Mouse (Mus musculus): ENCODE measurements around the gene Immp2l. TPM values are rescaled to one million over a fixed set of nuclear protein-coding genes. Genes with fewer than 3 reads are reported as not detected.

Immp2l gene
- polyA plus RNA-seq, 1 experiment from 2014 or later, result 12.8 TPM

DNA sequence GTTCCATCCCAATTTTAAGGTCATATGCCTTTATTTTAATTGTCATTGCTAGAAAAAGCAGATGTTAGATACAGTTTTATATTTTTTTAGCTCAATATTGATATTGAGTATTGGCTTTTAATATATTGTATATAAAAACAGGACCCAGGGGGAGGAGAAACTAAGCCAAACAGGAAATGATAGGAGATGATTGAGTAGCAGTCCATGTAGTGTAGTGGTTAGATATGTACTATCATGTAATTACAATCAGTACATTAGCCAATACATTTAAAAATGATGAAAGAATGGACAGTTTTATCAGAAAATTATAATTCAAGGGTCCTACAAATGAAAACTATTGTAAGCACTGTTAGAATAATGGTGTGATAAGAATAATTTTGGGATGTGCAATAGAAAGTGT lies 94.5 kb downstream of the Immp2l start:
- H3K4me1 ChIP-seq (replicated peaks; ENCODE audit: control insufficient read depth, insufficient read depth, low read length), result no peaks in the 10 kb centered on the region
- no peak for ATAC-seq (ENCODE audit: low read depth)
- H3K4me3 ChIP-seq (ENCODE audit: low read length), result no peak overlapping the region

DNA sequence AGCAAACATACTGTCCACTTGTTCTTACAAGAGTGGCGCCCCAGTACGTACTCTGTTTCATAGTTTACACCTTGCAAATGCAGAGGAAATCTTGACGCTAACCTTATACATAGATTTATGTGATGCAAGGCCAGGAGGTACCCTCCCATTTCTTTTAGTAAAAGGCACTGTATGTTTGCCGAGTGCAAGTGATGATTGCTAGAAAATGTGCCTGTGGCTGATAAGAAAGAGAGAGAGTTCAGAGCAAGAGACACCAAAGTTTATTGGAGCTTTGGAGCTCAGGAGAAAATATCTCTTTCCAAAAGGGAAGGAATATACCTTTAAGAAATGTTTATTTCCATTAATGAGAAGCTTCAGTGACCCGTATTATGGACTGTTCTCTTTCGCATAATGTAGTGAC lies 95.8 kb downstream of the Immp2l start:
- Histone ChIP-seq H3K9me3 (ENCODE audit: control insufficient read depth, low read length) (no peaks in the 10 kb centered on the region), H3K27ac (ENCODE audit: low read length) (no peak overlapping the region)

More for the DNA sequence above, 94.5 kb downstream of the Immp2l start:
- no peak overlapping the region for H3K27ac ChIP-seq (ENCODE audit: low read length)
- no peaks in the 10 kb centered on the region for H3K36me3 ChIP-seq (ENCODE audit: control insufficient read depth, insufficient read depth, low read length)
- no peak overlapping the region for H3K4me2 ChIP-seq (ENCODE audit: low read depth, low read length)
- H3K9me3 ChIP-seq (ENCODE audit: control insufficient read depth, low read length), result no peaks in the 10 kb centered on the region
- H3K27me3 ChIP-seq (ENCODE audit: control insufficient read depth, insufficient read depth, low read depth, low read length), result no peaks in the 10 kb centered on the region
- H3K9ac ChIP-seq (ENCODE audit: low read length), result no peak overlapping the region

DNA sequence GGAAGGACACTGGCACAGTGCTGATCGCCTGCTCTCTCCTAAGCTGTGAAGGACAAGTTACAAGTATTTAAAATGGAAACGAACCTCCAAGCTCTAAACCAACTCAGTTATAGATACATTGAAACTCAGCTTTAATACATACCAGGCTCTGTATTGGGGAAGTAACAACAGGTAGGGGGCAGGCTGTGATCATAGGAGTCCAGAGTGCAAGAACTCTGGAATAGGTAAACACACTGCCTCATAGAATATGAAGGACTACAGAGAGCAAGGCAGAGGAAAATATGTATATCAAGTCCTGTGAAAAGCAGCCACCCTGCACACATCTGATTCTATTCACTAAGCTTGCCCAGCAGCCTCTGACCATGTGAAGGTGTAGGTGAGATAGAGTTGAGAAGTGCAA lies 99.3 kb downstream of the Immp2l start:
- no peaks in the 10 kb centered on the region for H3K36me3 ChIP-seq (ENCODE audit: control insufficient read depth, insufficient read depth, low read length)
- H3K27ac ChIP-seq (ENCODE audit: low read length), result no peak overlapping the region
- no peaks in the 10 kb centered on the region; the same call in 1 of the 2 replicates for H3K4me1 ChIP-seq (replicated peaks; ENCODE audit: control insufficient read depth, insufficient read depth, low read length)
- H3K9me3 ChIP-seq (ENCODE audit: control insufficient read depth, low read length), result no peaks in the 10 kb centered on the region
- no peak for ATAC-seq (ENCODE audit: low read depth)
- H3K9ac ChIP-seq (ENCODE audit: low read length), result no peak overlapping the region
- H3K27me3 ChIP-seq (ENCODE audit: control insufficient read depth, insufficient read depth, low read depth, low read length), result no peaks in the 10 kb centered on the region
- H3K4me3 ChIP-seq (ENCODE audit: low read length), result no peak overlapping the region
- WGBS, result 85% methylated on average over 2 of the region's 2 CpGs
- H3K4me2 ChIP-seq (ENCODE audit: low read depth, low read length), result no peak overlapping the region

More for the DNA sequence above, 95.8 kb downstream of the Immp2l start:
- Histone ChIP-seq H3K36me3 (ENCODE audit: control insufficient read depth, insufficient read depth, low read length) (no peaks in the 10 kb centered on the region), H3K4me1 (replicated peaks; ENCODE audit: control insufficient read depth, insufficient read depth, low read length) (no peaks in the 10 kb centered on the region), H3K4me3 (ENCODE audit: low read length) (no peak overlapping the region), H3K4me2 (ENCODE audit: low read depth, low read length) (no peak overlapping the region), H3K27me3 (ENCODE audit: control insufficient read depth, insufficient read depth, low read depth, low read length) (no peaks in the 10 kb centered on the region), H3K9ac (ENCODE audit: low read length) (no peak overlapping the region)
- 63% methylated on average over 6 of the region's 6 CpGs for WGBS
- ATAC-seq (ENCODE audit: low read depth), result no peak

DNA sequence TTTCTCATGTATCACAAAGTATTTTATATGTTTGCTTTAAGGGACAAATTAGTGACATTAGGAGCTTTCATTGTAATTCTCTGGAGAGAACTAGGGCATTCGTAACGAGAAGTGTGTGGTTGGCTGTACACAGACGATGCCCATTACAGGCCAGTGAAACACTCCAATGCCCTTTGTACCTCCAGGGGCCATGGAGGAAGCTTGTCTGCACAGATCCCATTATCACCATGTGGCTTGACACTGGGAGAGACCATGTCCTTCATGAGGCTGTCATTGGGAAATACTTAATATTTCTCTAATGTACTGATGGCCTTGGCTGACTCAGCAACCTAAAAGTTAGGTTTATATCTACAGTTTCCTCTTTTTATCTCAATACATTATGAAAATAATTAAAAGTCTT lies 111.0 kb downstream of the Immp2l start:
- H3K4me1 ChIP-seq (replicated peaks; ENCODE audit: control insufficient read depth, insufficient read depth, low read length), result no peaks in the 10 kb centered on the region
- no peak overlapping the region for H3K4me3 ChIP-seq (ENCODE audit: low read length)
- H3K9ac ChIP-seq (ENCODE audit: low read length), result no peak overlapping the region
- no peak for ATAC-seq (ENCODE audit: low read depth)
- no peak overlapping the region for H3K27ac ChIP-seq (ENCODE audit: low read length)
- no peaks in the 10 kb centered on the region for H3K27me3 ChIP-seq (ENCODE audit: control insufficient read depth, insufficient read depth, low read depth, low read length)
- no peak overlapping the region for H3K4me2 ChIP-seq (ENCODE audit: low read depth, low read length)
- WGBS, result 77% methylated on average over 3 of the region's 3 CpGs
- H3K36me3 ChIP-seq (ENCODE audit: control insufficient read depth, insufficient read depth, low read length), result no peaks in the 10 kb centered on the region
- H3K9me3 ChIP-seq (ENCODE audit: control insufficient read depth, low read length), result no peaks in the 10 kb centered on the region

DNA sequence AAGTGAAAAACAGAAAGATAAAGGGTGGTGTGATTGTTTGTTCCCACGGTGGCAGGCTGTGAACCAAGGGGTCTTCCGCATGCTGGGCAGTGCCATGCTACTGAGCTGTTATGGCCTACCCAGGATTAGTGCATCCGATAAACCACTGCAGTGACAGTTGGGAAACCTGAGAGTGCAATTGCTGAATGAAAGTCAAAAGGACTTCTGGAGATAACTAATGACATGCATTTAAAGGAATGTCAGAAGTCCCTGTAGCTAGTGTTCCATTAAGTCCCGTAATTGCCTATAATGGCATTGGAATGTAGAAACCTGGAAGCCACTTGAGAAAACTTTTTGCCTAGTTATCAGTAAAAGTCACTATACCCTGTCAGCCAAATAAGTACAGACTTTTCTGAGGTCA lies 135.7 kb downstream of the Immp2l start:
- ATAC-seq (ENCODE audit: low read depth), result no peak
- Histone ChIP-seq H3K27me3 (ENCODE audit: control insufficient read depth, insufficient read depth, low read depth, low read length) (no peaks in the 10 kb centered on the region), H3K9me3 (ENCODE audit: control insufficient read depth, low read length) (no peaks in the 10 kb centered on the region), H3K4me3 (ENCODE audit: low read length) (no peak overlapping the region), H3K36me3 (ENCODE audit: control insufficient read depth, insufficient read depth, low read length) (no peaks in the 10 kb centered on the region), H3K27ac (ENCODE audit: low read length) (no peak overlapping the region), H3K4me1 (replicated peaks; ENCODE audit: control insufficient read depth, insufficient read depth, low read length) (no peaks in the 10 kb centered on the region), H3K4me2 (ENCODE audit: low read depth, low read length) (no peak overlapping the region), H3K9ac (ENCODE audit: low read length) (no peak overlapping the region)
- 73% methylated on average over 4 of the region's 4 CpGs for WGBS

DNA sequence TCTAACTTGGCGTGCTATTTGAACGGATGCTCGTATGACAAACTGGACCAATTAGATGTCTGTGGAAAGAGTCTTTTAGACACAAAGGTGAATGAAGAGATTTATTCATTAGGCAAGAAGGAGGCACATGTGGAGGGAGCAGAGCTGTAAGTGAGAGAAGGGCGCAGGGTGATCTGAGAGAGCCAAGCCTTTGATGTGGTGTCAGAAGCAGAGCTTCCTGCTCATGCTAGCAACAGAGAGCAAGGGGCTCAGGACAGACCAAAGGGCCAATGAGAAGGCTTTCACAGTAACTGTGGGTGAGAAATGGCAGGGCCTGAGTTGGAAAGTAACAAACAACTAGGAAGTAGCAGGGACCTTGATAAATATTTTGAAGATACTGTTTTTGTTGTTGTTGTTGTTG lies 143.9 kb downstream of the Immp2l start:
- no peak overlapping the region for H3K27ac ChIP-seq (ENCODE audit: low read length)
- ATAC-seq (ENCODE audit: low read depth), result no peak
- H3K9me3 ChIP-seq (ENCODE audit: control insufficient read depth, low read length), result no peaks in the 10 kb centered on the region
- no peak overlapping the region for H3K4me3 ChIP-seq (ENCODE audit: low read length)
- H3K9ac ChIP-seq (ENCODE audit: low read length), result no peak overlapping the region
- no peaks in the 10 kb centered on the region for H3K4me1 ChIP-seq (replicated peaks; ENCODE audit: control insufficient read depth, insufficient read depth, low read length)
- WGBS, result 77% methylated on average over 4 of the region's 4 CpGs
- H3K4me2 ChIP-seq (ENCODE audit: low read depth, low read length), result no peak overlapping the region
- H3K36me3 ChIP-seq (ENCODE audit: control insufficient read depth, insufficient read depth, low read length), result no peaks in the 10 kb centered on the region
- H3K27me3 ChIP-seq (ENCODE audit: control insufficient read depth, insufficient read depth, low read depth, low read length), result no peaks in the 10 kb centered on the region

DNA sequence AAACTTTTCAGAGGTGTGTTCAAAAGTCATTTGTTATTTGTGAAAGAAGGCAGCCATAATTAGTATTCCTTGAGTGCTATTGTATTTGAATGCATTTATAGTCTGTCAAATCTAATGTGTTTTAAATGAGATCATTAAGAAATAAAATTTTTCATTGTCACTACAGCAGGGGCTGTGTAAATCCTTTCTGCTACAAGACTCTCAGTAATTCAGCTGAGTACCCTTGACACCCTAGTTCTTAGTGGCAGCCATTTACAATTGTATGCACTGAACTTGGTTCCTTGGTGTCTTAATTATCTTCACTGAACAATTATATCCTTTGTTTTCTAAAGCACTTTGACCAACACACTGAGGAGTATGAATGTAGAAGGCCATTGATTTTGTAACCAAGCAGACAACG lies 146.2 kb downstream of the Immp2l start:
- no peak for ATAC-seq (ENCODE audit: low read depth)
- H3K9ac ChIP-seq (ENCODE audit: low read length), result no peak overlapping the region
- H3K36me3 ChIP-seq (ENCODE audit: control insufficient read depth, insufficient read depth, low read length), result no peaks in the 10 kb centered on the region
- H3K27ac ChIP-seq (ENCODE audit: low read length), result no peak overlapping the region
- no peaks in the 10 kb centered on the region for H3K9me3 ChIP-seq (ENCODE audit: control insufficient read depth, low read length)
- 57% methylated on average over 1 of the region's 1 CpGs for WGBS
- H3K4me3 ChIP-seq (ENCODE audit: low read length), result no peak overlapping the region
- H3K27me3 ChIP-seq (ENCODE audit: control insufficient read depth, insufficient read depth, low read depth, low read length), result no peaks in the 10 kb centered on the region
- no peaks in the 10 kb centered on the region for H3K4me1 ChIP-seq (replicated peaks; ENCODE audit: control insufficient read depth, insufficient read depth, low read length)
- no peak overlapping the region for H3K4me2 ChIP-seq (ENCODE audit: low read depth, low read length)

DNA sequence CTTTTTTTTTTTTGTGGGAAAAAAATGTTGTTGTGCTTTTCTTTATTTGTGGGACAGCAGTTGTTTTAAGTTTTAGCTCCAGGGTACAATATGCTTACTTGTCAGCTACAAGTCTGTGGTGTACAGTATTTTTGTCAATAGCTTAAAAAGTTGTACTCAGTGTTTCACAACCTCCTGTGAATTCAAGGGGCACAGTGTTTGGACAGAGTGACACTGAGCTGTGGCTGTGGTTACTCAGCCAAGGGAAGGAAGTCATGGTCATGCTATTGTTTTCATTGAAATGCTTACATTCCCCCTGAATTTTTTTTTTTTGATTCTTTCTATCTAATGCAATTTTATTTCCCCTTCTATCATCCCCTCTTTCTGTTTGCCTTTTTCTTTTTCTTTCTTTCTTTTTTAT lies 159.0 kb downstream of the Immp2l start:
- no peak for ATAC-seq (ENCODE audit: low read depth)

DNA sequence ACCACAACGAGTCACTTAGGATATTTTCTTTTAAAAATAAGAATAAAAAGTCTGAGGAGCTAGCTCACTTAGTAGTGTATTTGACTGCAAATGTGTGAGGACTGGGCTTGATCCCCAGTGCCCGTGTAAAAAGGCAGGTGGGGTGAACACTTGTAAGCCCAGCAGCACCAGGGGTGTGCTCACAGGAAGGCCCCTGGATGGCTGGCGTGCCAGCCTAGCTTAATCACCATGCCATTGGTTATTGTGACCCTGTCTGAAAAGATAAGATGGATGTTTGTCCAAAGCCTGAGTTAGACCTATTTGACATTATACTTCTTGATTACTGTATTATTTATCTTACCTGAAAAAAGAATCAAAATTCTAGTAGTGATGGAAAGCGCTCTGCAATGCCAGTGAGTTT lies 161.2 kb downstream of the Immp2l start:
- no peak overlapping the region for H3K27ac ChIP-seq (ENCODE audit: low read length)
- no peak overlapping the region for H3K4me3 ChIP-seq (ENCODE audit: low read length)
- no peaks in the 10 kb centered on the region for H3K27me3 ChIP-seq (ENCODE audit: control insufficient read depth, insufficient read depth, low read depth, low read length)
- H3K36me3 ChIP-seq (ENCODE audit: control insufficient read depth, insufficient read depth, low read length), result no peaks in the 10 kb centered on the region
- no peak overlapping the region for H3K9ac ChIP-seq (ENCODE audit: low read length)
- no peaks in the 10 kb centered on the region for H3K4me1 ChIP-seq (replicated peaks; ENCODE audit: control insufficient read depth, insufficient read depth, low read length)
- WGBS, result 77% methylated on average over 4 of the region's 4 CpGs
- ATAC-seq (ENCODE audit: low read depth), result no peak
- H3K4me2 ChIP-seq (ENCODE audit: low read depth, low read length), result no peak overlapping the region
- H3K9me3 ChIP-seq (ENCODE audit: control insufficient read depth, low read length), result no peaks in the 10 kb centered on the region

More for the DNA sequence above, 159.0 kb downstream of the Immp2l start:
- Histone ChIP-seq H3K4me2 (ENCODE audit: low read depth, low read length) (no peak overlapping the region), H3K9me3 (ENCODE audit: control insufficient read depth, low read length) (no peaks in the 10 kb centered on the region), H3K9ac (ENCODE audit: low read length) (no peak overlapping the region), H3K4me1 (replicated peaks; ENCODE audit: control insufficient read depth, insufficient read depth, low read length) (no peaks in the 10 kb centered on the region), H3K27me3 (ENCODE audit: control insufficient read depth, insufficient read depth, low read depth, low read length) (no peaks in the 10 kb centered on the region), H3K36me3 (ENCODE audit: control insufficient read depth, insufficient read depth, low read length) (no peaks in the 10 kb centered on the region), H3K27ac (ENCODE audit: low read length) (no peak overlapping the region), H3K4me3 (ENCODE audit: low read length) (no peak overlapping the region)

DNA sequence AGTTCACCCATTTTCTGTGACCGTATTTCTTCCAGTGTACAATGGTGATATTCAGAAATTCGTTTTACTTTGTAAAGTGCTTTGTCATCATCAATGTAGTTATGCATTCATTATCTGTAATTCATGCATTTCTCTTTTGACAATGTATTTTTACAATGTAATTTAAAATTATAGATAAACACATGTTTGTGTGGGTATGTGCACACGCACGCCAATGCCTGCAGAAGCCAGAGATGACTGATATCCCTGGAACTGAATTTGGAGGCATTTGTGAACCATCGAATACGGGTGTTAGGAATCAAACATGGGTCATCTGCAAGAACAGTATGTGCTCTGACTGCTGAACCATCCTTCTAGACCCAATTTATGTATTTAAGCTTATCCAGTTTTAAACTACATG lies 161.6 kb downstream of the Immp2l start:
- no peaks in the 10 kb centered on the region for H3K9me3 ChIP-seq (ENCODE audit: control insufficient read depth, low read length)
- H3K9ac ChIP-seq (ENCODE audit: low read length), result no peak overlapping the region
- 88% methylated on average over 6 of the region's 6 CpGs for WGBS
- no peaks in the 10 kb centered on the region for H3K36me3 ChIP-seq (ENCODE audit: control insufficient read depth, insufficient read depth, low read length)
- no peaks in the 10 kb centered on the region for H3K4me1 ChIP-seq (replicated peaks; ENCODE audit: control insufficient read depth, insufficient read depth, low read length)
- H3K27me3 ChIP-seq (ENCODE audit: control insufficient read depth, insufficient read depth, low read depth, low read length), result no peaks in the 10 kb centered on the region
- ATAC-seq (ENCODE audit: low read depth), result no peak
- H3K27ac ChIP-seq (ENCODE audit: low read length), result no peak overlapping the region
- no peak overlapping the region for H3K4me3 ChIP-seq (ENCODE audit: low read length)
- no peak overlapping the region for H3K4me2 ChIP-seq (ENCODE audit: low read depth, low read length)

All from lung, embryonic 16.5 days (tissue).